Mouse (Mus musculus): ENCODE results near the gene Rcl1.

The Rcl1 gene

GRCm38 (mm10) chr19:29150038-29150437 lies 48.9 kb downstream of the Rcl1 start:
- DNase-seq (ENCODE audit: low read depth, low spot score): no peak

- DNase-seq (ENCODE audit: low read depth, low spot score): no peak
Measured at GRCm38 (mm10) chr19:29151443-29151842, 50.3 kb downstream of the Rcl1 start.

GRCm38 (mm10) chr19:29155552-29155951 lies 54.4 kb downstream of the Rcl1 start:
- DNase-seq (ENCODE audit: low read depth, low spot score): no peak

- DNase-seq (ENCODE audit: low read depth, low spot score): no peak
Measured at GRCm38 (mm10) chr19:29156417-29156816, 55.2 kb downstream of the Rcl1 start.

GRCm38 (mm10) chr19:29157678-29158466 lies 56.7 kb downstream of the Rcl1 start:
- DNase-seq (ENCODE audit: low read depth, low spot score): no peak

GRCm38 (mm10) chr19:29158486-29158885 lies 57.3 kb downstream of the Rcl1 start:
- DNase-seq (ENCODE audit: low read depth, low spot score): no peak

- DNase-seq (ENCODE audit: low read depth, low spot score): no peak
Measured at GRCm38 (mm10) chr19:29163817-29164527, 62.8 kb downstream of the Rcl1 start.

GRCm38 (mm10) chr19:29164528-29165166 lies 63.5 kb downstream of the Rcl1 start:
- DNase-seq (ENCODE audit: low read depth, low spot score): no peak

GRCm38 (mm10) chr19:29167938-29168337 lies 66.8 kb downstream of the Rcl1 start:
- DNase-seq (ENCODE audit: low read depth, low spot score): no peak

GRCm38 (mm10) chr19:29180336-29180735 lies 79.2 kb downstream of the Rcl1 start:
- no peak for DNase-seq (ENCODE audit: low read depth, low spot score)

GRCm38 (mm10) chr19:29182166-29182565 lies 81.0 kb downstream of the Rcl1 start:
- no peak for DNase-seq (ENCODE audit: low read depth, low spot score)

- DNase-seq (ENCODE audit: low read depth, low spot score): no peak
Measured at GRCm38 (mm10) chr19:29185122-29185521, 83.9 kb downstream of the Rcl1 start.

GRCm38 (mm10) chr19:29185552-29186232 lies 84.5 kb downstream of the Rcl1 start:
- no peak for DNase-seq (ENCODE audit: low read depth, low spot score)

- DNase-seq (ENCODE audit: low read depth, low spot score): no peak
Measured at GRCm38 (mm10) chr19:29188879-29189278, 87.7 kb downstream of the Rcl1 start.
